Mouse (Mus musculus): ENCODE measurements around the gene Kif17.

DNA sequence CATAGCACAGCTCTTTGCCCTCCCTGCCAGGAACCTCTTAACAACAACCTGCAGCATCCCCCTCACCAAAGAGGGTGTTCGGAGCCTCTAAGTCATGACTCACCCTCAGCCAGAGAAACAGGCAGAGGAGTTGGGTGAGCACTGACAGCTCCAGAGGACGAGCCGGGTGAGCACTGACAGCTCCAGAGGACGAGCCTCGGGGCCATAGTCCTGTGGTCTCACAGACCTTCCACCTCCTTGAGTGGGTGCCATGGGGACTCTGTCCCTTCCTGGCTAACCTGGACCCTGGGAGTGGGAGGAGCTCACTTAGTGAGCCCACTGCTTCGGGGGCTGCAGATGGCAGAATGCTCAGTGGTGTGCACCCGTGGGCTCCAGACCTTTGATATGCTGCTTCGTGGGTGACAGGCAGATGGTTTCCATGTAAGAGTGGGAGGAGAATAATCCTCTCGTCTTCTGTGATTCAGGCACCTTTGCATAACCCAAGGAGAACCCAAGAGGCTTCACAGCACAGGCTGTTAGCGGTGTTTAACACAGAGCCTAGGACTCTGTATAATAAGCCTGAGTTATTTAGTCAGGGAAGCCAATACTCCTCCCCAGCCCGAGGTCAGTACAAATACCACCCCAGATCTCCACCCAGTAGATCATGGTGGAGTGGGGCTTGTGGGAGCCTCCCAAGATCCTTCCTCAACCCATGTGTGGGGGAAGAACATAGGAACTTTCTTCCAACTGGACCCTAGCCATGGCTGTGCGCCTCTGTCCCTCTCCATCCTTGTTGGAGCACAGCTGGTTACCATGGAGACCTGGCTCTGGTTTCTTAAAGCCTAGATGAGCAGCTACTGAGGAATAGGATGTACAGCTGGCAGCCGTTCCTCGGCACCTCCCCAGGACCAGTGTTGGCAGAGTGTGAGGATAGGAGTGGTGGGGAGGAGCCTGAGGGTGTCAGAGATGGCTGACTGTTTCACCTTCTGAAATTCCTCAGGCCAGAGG is 22.1 kb downstream of the Kif17 start:
- TF ChIP-seq CTCF (IDR thresholded peaks at IDR 0.05) (no peak), EP300 (IDR thresholded peaks at IDR 0.05) (no peak)

Data from lung, postnatal 0 days (tissue).